Mouse (Mus musculus): ENCODE measurements around the gene Btf3l4. TPM values are rescaled to one million over a fixed set of nuclear protein-coding genes. Genes with fewer than 3 reads are reported as not detected.

The Btf3l4 gene
- polyA plus RNA-seq, 1 experiment from 2014 or later = 162 TPM

DNA sequence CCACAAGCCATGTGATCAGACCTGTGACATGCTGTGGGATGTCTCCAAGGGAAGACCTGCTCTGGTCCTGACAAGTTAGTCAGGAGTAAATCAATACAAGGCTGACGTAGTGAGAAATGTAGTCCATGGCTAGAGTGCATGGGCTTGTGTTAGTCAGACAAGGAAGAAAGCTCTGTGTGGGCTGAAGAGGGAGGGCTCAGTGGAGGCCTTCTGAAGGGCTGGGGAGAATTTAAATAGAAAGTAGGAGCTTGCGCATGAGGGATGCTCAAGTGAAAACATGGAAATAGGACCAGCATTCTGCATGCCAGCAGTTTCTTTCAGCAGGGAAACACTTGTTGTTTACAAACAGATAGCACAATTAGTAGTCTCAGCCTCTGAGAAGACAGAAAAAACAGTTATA is 29.9 kb downstream of the Btf3l4 start:
- ATAC-seq (replicated peaks; ENCODE audit: low FRiP score) = no peak
- 76% methylated on average over 2 of the region's 2 CpGs for WGBS
- Histone ChIP-seq H3K27ac (no peak overlapping the region), H3K9me3 (replicated peaks) (no peaks in the 10 kb centered on the region), H3K9ac (no peak overlapping the region), H3K27me3 (no peaks in the 10 kb centered on the region), H3K36me3 (no peaks in the 10 kb centered on the region), H3K4me3 (replicated peaks) (no peak overlapping the region), H3K4me2 (no peak overlapping the region), H3K4me1 (no peaks in the 10 kb centered on the region)

DNA sequence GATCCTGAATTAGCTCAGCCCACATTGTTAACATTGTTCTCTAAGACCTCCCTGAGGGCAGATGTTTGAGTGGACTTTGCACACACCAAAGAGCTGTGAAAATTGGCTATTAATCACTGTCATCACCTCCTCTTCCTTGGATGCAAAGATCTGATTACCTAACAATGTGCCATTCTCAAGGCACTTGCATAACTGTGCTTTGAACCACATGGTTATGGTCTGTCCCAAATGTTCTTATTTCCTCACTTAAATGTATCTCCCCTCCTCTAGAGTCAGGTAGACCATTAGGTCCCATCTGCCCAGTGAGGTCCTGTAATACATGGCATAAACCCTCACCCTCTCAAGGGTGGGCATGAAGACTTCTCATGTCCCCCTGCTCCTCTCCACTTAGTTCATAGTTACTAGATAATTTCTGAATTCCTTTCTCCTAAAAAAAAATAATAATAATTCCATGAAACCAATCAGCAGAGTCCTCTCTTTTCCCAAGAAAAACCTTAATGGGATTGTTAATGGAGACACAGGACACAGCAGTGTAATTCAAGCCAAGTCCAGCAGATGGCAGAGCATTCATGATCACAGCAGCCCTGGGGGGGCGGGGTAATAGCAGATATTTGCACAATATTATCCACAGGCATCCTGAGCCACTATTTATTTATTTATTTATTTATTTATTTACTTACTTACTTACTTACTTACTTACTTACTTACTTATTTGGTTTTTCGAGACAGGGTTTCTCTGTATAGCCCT is 35.2 kb downstream of the Btf3l4 start:
- Histone ChIP-seq H3K27ac (no peak overlapping the region), H3K9me3 (replicated peaks) (no peaks in the 10 kb centered on the region), H3K27me3 (no peaks in the 10 kb centered on the region), H3K9ac (no peak overlapping the region), H3K36me3 (no peaks in the 10 kb centered on the region), H3K4me2 (no peak overlapping the region), H3K4me3 (replicated peaks) (no peak overlapping the region), H3K4me1 (peaks cover 4% of the 10 kb centered on the region)
- 0 out of 2 replicates have a peak, but pooled peaks have one; percentile 62 for ATAC-seq (replicated peaks; ENCODE audit: low FRiP score)
- WGBS = 64% methylated on average over 2 of the region's 2 CpGs

DNA sequence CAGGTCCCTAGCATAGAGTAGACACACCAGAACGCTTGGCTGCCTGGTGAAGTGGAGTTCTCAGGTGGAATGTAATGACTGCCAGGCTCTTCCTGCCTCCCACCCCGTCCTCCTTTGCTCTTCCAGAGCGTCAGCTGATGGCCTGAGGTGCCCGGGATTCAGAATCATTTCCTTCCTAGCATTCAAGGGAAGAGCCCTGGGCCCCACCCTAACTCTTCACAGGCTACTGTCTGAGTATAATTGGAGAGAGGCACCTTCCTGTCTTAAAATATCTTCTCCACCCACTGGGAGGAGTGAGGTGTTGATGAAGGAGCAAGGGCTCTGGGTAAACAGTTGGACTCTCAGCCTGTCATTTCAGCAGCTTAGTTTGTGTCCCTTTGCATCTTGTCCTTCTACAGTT is 36.7 kb downstream of the Btf3l4 start:
- no peak overlapping the region; the same call in 1 of the 2 replicates for H3K27ac ChIP-seq
- no peaks in the 10 kb centered on the region for H3K9me3 ChIP-seq (replicated peaks)
- ATAC-seq (replicated peaks; ENCODE audit: low FRiP score) = no peak
- no peak overlapping the region for H3K4me3 ChIP-seq (replicated peaks)
- no peak overlapping the region for H3K4me2 ChIP-seq
- peaks cover 4% of the 10 kb centered on the region for H3K4me1 ChIP-seq
- WGBS = 24% methylated on average over 4 of the region's 4 CpGs
- no peak overlapping the region for H3K9ac ChIP-seq
- no peaks in the 10 kb centered on the region for H3K27me3 ChIP-seq
- H3K36me3 ChIP-seq = no peaks in the 10 kb centered on the region

DNA sequence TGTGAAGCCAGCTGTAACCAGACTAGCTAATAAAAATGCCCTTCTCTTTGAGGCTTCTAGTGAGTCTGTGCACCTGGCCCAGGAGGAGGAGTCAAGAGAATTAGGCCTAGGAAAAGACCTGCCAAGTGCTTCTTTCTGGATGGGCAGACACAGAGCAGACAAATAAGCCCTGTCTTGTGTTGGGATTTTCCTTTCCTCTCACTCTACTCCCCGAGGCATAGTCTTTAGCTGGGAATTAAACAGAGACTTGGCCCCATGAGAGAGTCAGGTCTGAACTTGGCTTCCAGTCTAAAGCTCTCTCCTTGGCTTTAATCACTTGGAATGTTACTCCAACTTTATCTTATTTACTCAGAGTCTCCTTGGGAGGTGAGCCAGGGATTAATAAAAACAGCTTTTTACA is 39.5 kb downstream of the Btf3l4 start:
- Histone ChIP-seq H3K4me3 (replicated peaks) (no peak overlapping the region), H3K27ac (no peak overlapping the region), H3K36me3 (no peaks in the 10 kb centered on the region), H3K9me3 (replicated peaks) (no peaks in the 10 kb centered on the region), H3K4me2 (no peak overlapping the region), H3K27me3 (no peaks in the 10 kb centered on the region), H3K4me1 (peaks cover 4% of the 10 kb centered on the region), H3K9ac (no peak overlapping the region)
- WGBS = 46% methylated on average over 1 of the region's 1 CpGs
- ATAC-seq (replicated peaks; ENCODE audit: low FRiP score) = no peak

DNA sequence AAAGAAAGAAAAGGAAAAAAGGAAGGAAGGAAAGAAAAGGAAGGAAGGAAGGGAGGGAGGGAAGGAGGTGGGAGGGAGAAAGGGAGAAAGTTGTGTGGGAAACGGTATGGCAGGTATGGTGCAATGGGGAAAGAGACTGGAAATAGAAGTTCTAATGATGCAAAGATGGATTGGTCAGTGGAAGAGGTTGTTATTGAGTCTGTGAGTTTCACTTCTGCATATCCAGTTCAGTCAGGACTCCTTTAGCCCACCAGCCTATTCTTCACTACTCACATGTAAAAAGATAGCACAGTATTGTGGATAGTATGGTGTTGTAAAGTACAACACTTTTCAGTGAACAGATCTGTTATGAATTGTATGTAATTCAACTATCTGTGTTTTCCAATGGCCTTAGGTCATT is 42.9 kb downstream of the Btf3l4 start:
- no peaks in the 10 kb centered on the region for H3K4me1 ChIP-seq
- no peaks in the 10 kb centered on the region for H3K9me3 ChIP-seq (replicated peaks)
- no peak for ATAC-seq (replicated peaks; ENCODE audit: low FRiP score)
- 63% methylated on average over 1 of the region's 1 CpGs for WGBS
- no peak overlapping the region for H3K4me2 ChIP-seq
- no peaks in the 10 kb centered on the region for H3K27me3 ChIP-seq
- H3K27ac ChIP-seq = no peak overlapping the region
- H3K36me3 ChIP-seq = no peaks in the 10 kb centered on the region
- H3K4me3 ChIP-seq (replicated peaks) = no peak overlapping the region
- H3K9ac ChIP-seq = no peak overlapping the region

DNA sequence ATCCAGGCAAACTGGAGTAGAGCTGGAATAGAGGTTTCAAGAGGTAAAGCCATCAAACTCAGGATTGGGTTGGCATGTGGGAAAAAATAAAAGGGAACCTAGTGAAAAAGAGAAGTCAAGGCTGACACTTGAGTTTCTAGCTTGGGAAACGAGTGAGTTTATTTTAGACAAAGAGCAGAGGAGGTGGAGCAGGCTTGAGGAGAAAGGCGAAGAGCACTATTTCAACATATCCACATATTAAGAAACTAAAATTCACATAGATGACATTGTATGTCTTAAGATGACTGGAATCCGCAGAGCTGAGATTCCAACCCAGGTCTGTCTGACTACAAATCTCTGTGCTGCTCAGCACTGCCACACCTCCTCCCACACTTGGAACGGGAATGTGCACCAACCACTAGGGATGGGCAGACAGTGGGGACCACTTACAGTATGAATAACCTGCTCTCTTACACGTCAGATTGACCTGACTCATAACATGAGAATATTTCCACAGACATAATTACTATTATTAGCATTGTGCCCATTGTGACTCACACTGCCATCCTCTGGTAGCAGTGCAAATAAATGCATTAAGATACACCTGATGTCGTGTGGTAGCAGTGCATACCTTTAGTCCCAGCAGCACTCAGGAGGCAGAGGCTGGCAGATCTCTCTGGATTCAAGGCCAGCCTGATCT is 44.0 kb downstream of the Btf3l4 start:
- no peaks in the 10 kb centered on the region for H3K9me3 ChIP-seq (replicated peaks)
- no peaks in the 10 kb centered on the region for H3K36me3 ChIP-seq
- no peak overlapping the region for H3K4me3 ChIP-seq (replicated peaks)
- no peaks in the 10 kb centered on the region for H3K4me1 ChIP-seq
- ATAC-seq (replicated peaks; ENCODE audit: low FRiP score) = no peak
- no peak overlapping the region for H3K27ac ChIP-seq
- H3K9ac ChIP-seq = no peak overlapping the region
- H3K27me3 ChIP-seq = no peaks in the 10 kb centered on the region
- no peak overlapping the region for H3K4me2 ChIP-seq
- 75% methylated on average over 6 of the region's 6 CpGs for WGBS

DNA sequence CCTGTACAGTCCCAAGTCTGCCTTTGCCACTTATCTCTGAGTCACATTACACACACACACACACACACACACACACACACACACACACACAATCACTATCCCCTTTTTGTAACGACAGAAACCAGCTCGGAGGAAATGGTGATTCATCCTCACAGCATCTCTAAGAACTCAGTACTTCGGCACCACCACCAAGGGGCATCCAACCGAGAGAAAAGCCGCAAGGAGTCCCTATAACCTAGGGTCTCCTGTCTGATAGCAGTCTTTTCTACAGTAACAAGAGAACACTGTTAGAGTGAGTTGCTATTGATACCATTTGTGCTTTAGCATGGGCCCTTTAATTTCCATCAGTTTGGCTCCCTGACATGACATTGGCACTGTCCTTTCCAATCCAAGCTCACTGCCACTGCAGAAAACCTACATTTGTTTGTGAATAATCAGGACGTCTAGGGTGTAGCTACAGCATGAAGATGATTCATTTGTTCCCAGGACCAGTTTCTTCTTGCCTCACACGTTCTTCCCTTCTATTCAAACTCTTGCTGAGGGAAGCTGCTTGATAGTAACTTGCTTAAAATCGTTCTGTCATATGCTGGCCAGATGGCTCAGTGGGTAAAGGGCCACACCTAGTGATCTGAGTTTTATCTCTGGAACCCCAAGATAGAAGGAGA is 50.9 kb downstream of the Btf3l4 start:
- no peaks in the 10 kb centered on the region for H3K27me3 ChIP-seq
- no peak overlapping the region for H3K4me3 ChIP-seq (replicated peaks)
- H3K4me1 ChIP-seq = peaks cover 2% of the 10 kb centered on the region; the same call in 1 of the 2 replicates
- no peak overlapping the region for H3K9ac ChIP-seq
- 38% methylated on average over 8 of the region's 8 CpGs for WGBS
- H3K36me3 ChIP-seq = no peaks in the 10 kb centered on the region
- H3K9me3 ChIP-seq (replicated peaks) = no peaks in the 10 kb centered on the region
- ATAC-seq (replicated peaks; ENCODE audit: low FRiP score) = no peak
- H3K4me2 ChIP-seq = no peak overlapping the region
- no peak overlapping the region for H3K27ac ChIP-seq

DNA sequence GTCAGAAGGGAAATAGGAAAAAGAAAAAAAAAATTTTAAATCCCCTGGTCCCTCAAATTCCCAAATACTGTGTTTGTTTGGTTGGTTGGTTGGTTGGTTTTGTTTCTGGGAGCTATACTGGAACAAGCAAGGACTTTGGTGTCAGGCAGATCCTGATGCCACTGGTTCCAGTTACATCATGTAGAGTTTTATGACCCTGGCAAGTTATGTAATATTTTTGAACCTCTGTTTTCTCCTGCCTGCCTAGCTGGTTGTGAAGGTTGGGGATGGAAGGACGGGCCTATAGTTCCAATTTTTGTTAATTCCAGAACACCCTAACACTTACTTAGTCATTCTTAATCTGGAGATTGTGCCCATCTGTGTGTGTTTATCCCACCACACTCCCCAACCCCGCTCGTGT is 51.8 kb downstream of the Btf3l4 start:
- H3K27ac ChIP-seq = no peak overlapping the region
- no peak for ATAC-seq (replicated peaks; ENCODE audit: low FRiP score)
- H3K27me3 ChIP-seq = no peaks in the 10 kb centered on the region
- peaks cover 2% of the 10 kb centered on the region; the same call in 1 of the 2 replicates for H3K4me1 ChIP-seq
- no peaks in the 10 kb centered on the region for H3K9me3 ChIP-seq (replicated peaks)
- H3K4me2 ChIP-seq = peak overlapping the region; percentile 86; the same call in 1 of the 2 replicates
- no peak overlapping the region for H3K4me3 ChIP-seq (replicated peaks)
- no peak overlapping the region for H3K9ac ChIP-seq
- 61% methylated on average over 3 of the region's 3 CpGs for WGBS
- H3K36me3 ChIP-seq = no peaks in the 10 kb centered on the region

DNA sequence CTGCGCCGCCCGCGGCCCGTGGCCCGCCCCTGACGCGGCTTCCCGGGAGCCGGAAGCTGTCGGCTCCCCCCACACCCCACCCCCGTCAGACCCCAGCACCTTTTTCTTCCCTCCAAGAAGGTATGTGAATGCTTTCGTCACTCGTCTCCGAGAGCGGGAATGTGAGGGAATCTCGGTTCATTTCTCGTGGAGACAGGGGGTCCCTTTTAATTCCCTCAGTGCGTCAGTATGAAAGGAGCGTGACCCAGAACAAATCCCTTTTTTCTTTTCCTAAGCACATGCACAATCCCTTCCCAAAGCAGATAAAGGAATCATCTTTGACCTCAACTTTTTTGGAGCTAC is 52.6 kb downstream of the Btf3l4 start:
- H3K36me3 ChIP-seq = no peaks in the 10 kb centered on the region
- H3K4me3 ChIP-seq (replicated peaks) = peak overlapping the region; percentile 94
- H3K9me3 ChIP-seq (replicated peaks) = no peaks in the 10 kb centered on the region
- peaks cover 2% of the 10 kb centered on the region; the same call in 1 of the 2 replicates for H3K4me1 ChIP-seq
- no peaks in the 10 kb centered on the region for H3K27me3 ChIP-seq
- under 1% methylated on average over 20 of the region's 20 CpGs for WGBS
- peak overlapping the region; percentile 94 for H3K9ac ChIP-seq
- peak overlapping the region; percentile 97 for H3K27ac ChIP-seq
- peak overlapping the region; percentile 86 for H3K4me2 ChIP-seq
- ATAC-seq (replicated peaks; ENCODE audit: low FRiP score) = no peak; the same call in 1 of the 2 replicates

DNA sequence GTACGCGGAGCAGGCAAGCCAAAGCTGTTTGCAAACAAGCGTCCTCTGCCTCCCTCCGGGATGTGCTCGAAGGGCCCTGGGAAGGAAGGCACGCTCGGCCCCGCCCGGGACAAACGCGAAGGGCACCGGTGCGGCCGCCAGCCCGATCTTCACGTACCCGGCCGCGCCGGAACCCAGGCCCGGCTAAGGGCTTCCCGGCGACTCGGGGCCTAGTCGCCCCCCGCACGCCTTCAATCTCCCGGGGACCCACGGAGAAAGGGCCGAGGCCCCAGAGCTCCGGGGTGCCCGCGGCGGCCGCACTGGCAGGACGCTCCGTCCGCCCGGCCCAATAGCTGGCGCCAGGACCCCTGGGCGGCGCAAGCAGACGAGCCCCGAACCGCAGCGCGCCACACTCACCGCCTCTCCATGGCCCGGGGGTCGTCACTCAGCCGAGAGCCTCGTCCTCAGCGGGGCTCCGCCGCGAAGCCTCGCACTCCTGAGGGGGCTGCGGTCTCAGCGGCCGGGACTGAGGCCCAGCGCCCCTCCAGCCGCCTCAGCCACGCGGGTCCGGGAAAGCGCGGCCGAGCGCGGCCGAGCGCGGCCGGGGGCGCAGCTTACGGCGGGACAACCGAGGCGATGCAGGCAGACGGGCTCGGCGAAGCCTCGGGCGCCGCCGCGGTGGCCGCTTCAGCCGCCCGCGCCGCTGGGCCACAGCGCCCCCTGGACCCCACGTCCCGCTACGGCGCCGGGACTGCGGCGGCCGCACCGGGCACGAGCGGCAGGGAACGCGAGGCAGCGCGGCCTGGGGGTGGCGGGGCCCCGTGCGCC is 53.2 kb downstream of the Btf3l4 start, which contains the start of gene Zfyve9:
Zfyve9 (minus strand) TSS at position 742 of the 807 bp plus-strand sequence.
- peak; percentile 95 for ATAC-seq (replicated peaks; ENCODE audit: low FRiP score)
- H3K27me3 ChIP-seq = no peaks in the 10 kb centered on the region
- WGBS = under 1% methylated on average over 88 of the region's 111 CpGs

DNA sequence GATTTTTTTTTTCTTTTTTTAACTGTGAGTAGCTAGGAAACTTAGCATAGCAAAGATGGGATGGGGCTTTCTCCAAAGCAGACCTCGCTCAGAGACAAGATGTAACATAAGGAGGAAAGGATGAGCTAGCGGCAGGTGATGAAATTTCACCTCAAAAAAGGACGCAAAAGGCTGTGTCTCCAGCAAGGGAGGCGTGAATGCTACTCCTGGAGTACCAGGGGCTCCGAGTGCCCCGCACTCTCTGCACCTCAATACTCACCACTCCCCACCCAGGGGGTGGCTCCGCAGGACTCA is 53.7 kb downstream of the Btf3l4 start:
- H3K9me3 ChIP-seq (replicated peaks) = no peaks in the 10 kb centered on the region
- no peak for ATAC-seq (replicated peaks; ENCODE audit: low FRiP score)
- no peaks in the 10 kb centered on the region for H3K36me3 ChIP-seq
- H3K9ac ChIP-seq = peak overlapping the region; percentile 94
- H3K4me2 ChIP-seq = peak overlapping the region; percentile 86
- H3K4me1 ChIP-seq = peaks cover 2% of the 10 kb centered on the region; the same call in 1 of the 2 replicates
- WGBS = under 1% methylated on average over 7 of the region's 7 CpGs
- peak overlapping the region; percentile 94 for H3K4me3 ChIP-seq (replicated peaks)
- peak overlapping the region; percentile 97 for H3K27ac ChIP-seq
- no peaks in the 10 kb centered on the region for H3K27me3 ChIP-seq

More for the DNA sequence above, 53.2 kb downstream of the Btf3l4 start, which contains the start of gene Zfyve9:
- Histone ChIP-seq H3K4me1 (peaks cover 2% of the 10 kb centered on the region; the same call in 1 of the 2 replicates), H3K36me3 (no peaks in the 10 kb centered on the region), H3K4me2 (peak within 1 kb of the TSS; percentile 86), H3K27ac (peak within 1 kb of the TSS; percentile 97), H3K4me3 (replicated peaks) (peak within 1 kb of the TSS; percentile 94), H3K9me3 (replicated peaks) (no peaks in the 10 kb centered on the region), H3K9ac (peak within 1 kb of the TSS; percentile 94)

Measured in kidney, embryonic 15.5 days (tissue).